Mouse (Mus musculus): Measurements from ENCODE around the gene Bco1. TPM values are rescaled to one million over a fixed set of nuclear protein-coding genes. Genes with fewer than 3 reads are reported as not detected.

Bco1 gene
- polyA plus RNA-seq, 1 experiment: 3.0 TPM

GRCm38 (mm10) chr8:117137357-117137756 lies 41.7 kb downstream of the Bco1 start:
- 56% methylated on average over 11 of the region's 11 CpGs for WGBS
- Histone ChIP-seq H3K4me1 (ENCODE audit: control insufficient read depth, insufficient read depth, low read length) (no peaks in the 10 kb centered on the region), H3K27me3 (replicated peaks; ENCODE audit: control insufficient read depth, insufficient read depth, low read length) (no peaks in the 10 kb centered on the region), H3K27ac (ENCODE audit: insufficient read depth, low read depth, low read length) (no peak overlapping the region), H3K4me3 (ENCODE audit: insufficient read depth, low read depth, low read length) (no peak overlapping the region), H3K36me3 (ENCODE audit: control insufficient read depth, insufficient read depth, low read length) (no peaks in the 10 kb centered on the region)
- DNase-seq: no peak
- TF ChIP-seq CTCF (conservative IDR thresholded peaks at IDR 0.05; ENCODE audit: insufficient read depth, insufficient read length, low read depth, low read length) (no peak), POLR2A (IDR thresholded peaks at IDR 0.05; ENCODE audit: low read depth, low read length) (no peak)

- Histone ChIP-seq H3K4me3 (ENCODE audit: insufficient read depth, low read depth, low read length) (no peak overlapping the region), H3K27ac (ENCODE audit: insufficient read depth, low read depth, low read length) (no peak overlapping the region), H3K4me1 (ENCODE audit: control insufficient read depth, insufficient read depth, low read length) (no peaks in the 10 kb centered on the region), H3K36me3 (ENCODE audit: control insufficient read depth, insufficient read depth, low read length) (no peaks in the 10 kb centered on the region), H3K27me3 (replicated peaks; ENCODE audit: control insufficient read depth, insufficient read depth, low read length) (no peaks in the 10 kb centered on the region)
- WGBS: 93% methylated on average over 6 of the region's 6 CpGs
- no peak for TF ChIP-seq POLR2A (IDR thresholded peaks at IDR 0.05; ENCODE audit: low read depth, low read length)
- peak; percentile 18; the same call in 1 of the 2 replicates for TF ChIP-seq CTCF (conservative IDR thresholded peaks at IDR 0.05; ENCODE audit: insufficient read depth, insufficient read length, low read depth, low read length)
- DNase-seq: no peak
These were observed 52.9 kb downstream of the Bco1 start for GRCm38 (mm10) chr8:117148520-117148919.

- no peak for DNase-seq
- no peaks in the 10 kb centered on the region for H3K27me3 ChIP-seq (replicated peaks; ENCODE audit: control insufficient read depth, insufficient read depth, low read length)
- TF ChIP-seq CTCF (conservative IDR thresholded peaks at IDR 0.05; ENCODE audit: insufficient read depth, insufficient read length, low read depth, low read length) (no peak), POLR2A (IDR thresholded peaks at IDR 0.05; ENCODE audit: low read depth, low read length) (no peak)
- no peak overlapping the region for H3K4me3 ChIP-seq (ENCODE audit: insufficient read depth, low read depth, low read length)
- no peaks in the 10 kb centered on the region for H3K36me3 ChIP-seq (ENCODE audit: control insufficient read depth, insufficient read depth, low read length)
- peaks cover 11% of the 10 kb centered on the region for H3K4me1 ChIP-seq (ENCODE audit: control insufficient read depth, insufficient read depth, low read length)
- no peak overlapping the region for H3K27ac ChIP-seq (ENCODE audit: insufficient read depth, low read depth, low read length)
- WGBS: 86% methylated on average over 4 of the region's 4 CpGs
These were observed 60.5 kb downstream of the Bco1 start for GRCm38 (mm10) chr8:117156149-117156548.

- H3K36me3 ChIP-seq (ENCODE audit: control insufficient read depth, insufficient read depth, low read length): no peaks in the 10 kb centered on the region
- no peak for TF ChIP-seq CTCF (conservative IDR thresholded peaks at IDR 0.05; ENCODE audit: insufficient read depth, insufficient read length, low read depth, low read length)
- TF ChIP-seq POLR2A (IDR thresholded peaks at IDR 0.05; ENCODE audit: low read depth, low read length): no peak
- H3K27ac ChIP-seq (ENCODE audit: insufficient read depth, low read depth, low read length): peak overlapping the region; percentile 36; the same call in 1 of the 2 replicates
- H3K4me3 ChIP-seq (ENCODE audit: insufficient read depth, low read depth, low read length): peak overlapping the region; percentile 75
- peak; percentile 14 for DNase-seq
- no peaks in the 10 kb centered on the region for H3K27me3 ChIP-seq (replicated peaks; ENCODE audit: control insufficient read depth, insufficient read depth, low read length)
- 7% methylated on average over 33 of the region's 33 CpGs for WGBS
- peaks cover 11% of the 10 kb centered on the region for H3K4me1 ChIP-seq (ENCODE audit: control insufficient read depth, insufficient read depth, low read length)
These were observed 61.5 kb downstream of the Bco1 start for GRCm38 (mm10) chr8:117156866-117157768.

GRCm38 (mm10) chr8:117157769-117158091 lies 62.1 kb downstream of the Bco1 start:
- TF ChIP-seq POLR2A (IDR thresholded peaks at IDR 0.05; ENCODE audit: low read depth, low read length) (peak; percentile 61), CTCF (conservative IDR thresholded peaks at IDR 0.05; ENCODE audit: insufficient read depth, insufficient read length, low read depth, low read length) (no peak)
- Histone ChIP-seq H3K27ac (ENCODE audit: insufficient read depth, low read depth, low read length) (peak overlapping the region; percentile 36; the same call in 1 of the 2 replicates), H3K36me3 (ENCODE audit: control insufficient read depth, insufficient read depth, low read length) (no peaks in the 10 kb centered on the region), H3K4me3 (ENCODE audit: insufficient read depth, low read depth, low read length) (peak overlapping the region; percentile 75), H3K4me1 (ENCODE audit: control insufficient read depth, insufficient read depth, low read length) (peaks cover 11% of the 10 kb centered on the region), H3K27me3 (replicated peaks; ENCODE audit: control insufficient read depth, insufficient read depth, low read length) (no peaks in the 10 kb centered on the region)
- peak; percentile 98 for DNase-seq
- WGBS: under 1% methylated on average over 45 of the region's 45 CpGs

- Histone ChIP-seq H3K36me3 (ENCODE audit: control insufficient read depth, insufficient read depth, low read length) (no peaks in the 10 kb centered on the region), H3K27ac (ENCODE audit: insufficient read depth, low read depth, low read length) (peak within 1 kb of the TSS; percentile 56), H3K4me3 (ENCODE audit: insufficient read depth, low read depth, low read length) (peak within 1 kb of the TSS; percentile 75), H3K4me1 (ENCODE audit: control insufficient read depth, insufficient read depth, low read length) (peaks cover 11% of the 10 kb centered on the region), H3K27me3 (replicated peaks; ENCODE audit: control insufficient read depth, insufficient read depth, low read length) (no peaks in the 10 kb centered on the region)
- TF ChIP-seq POLR2A (IDR thresholded peaks at IDR 0.05; ENCODE audit: low read depth, low read length): no peak
- under 1% methylated on average over 65 of the region's 65 CpGs for WGBS
- DNase-seq: peak; percentile 50
These were observed 62.6 kb downstream of the Bco1 start, which contains the start of gene Gan for GRCm38 (mm10) chr8:117158135-117158761. Gene Gan (plus strand): TSS chr8:117158135.

GRCm38 (mm10) chr8:117159031-117159430 lies 63.4 kb downstream of the Bco1 start:
- no peaks in the 10 kb centered on the region for H3K27me3 ChIP-seq (replicated peaks; ENCODE audit: control insufficient read depth, insufficient read depth, low read length)
- H3K4me1 ChIP-seq (ENCODE audit: control insufficient read depth, insufficient read depth, low read length): peaks cover 11% of the 10 kb centered on the region
- no peak overlapping the region for H3K27ac ChIP-seq (ENCODE audit: insufficient read depth, low read depth, low read length)
- TF ChIP-seq CTCF (conservative IDR thresholded peaks at IDR 0.05; ENCODE audit: insufficient read depth, insufficient read length, low read depth, low read length) (no peak), POLR2A (IDR thresholded peaks at IDR 0.05; ENCODE audit: low read depth, low read length) (no peak)
- peak; percentile 70 for DNase-seq
- no peak overlapping the region for H3K4me3 ChIP-seq (ENCODE audit: insufficient read depth, low read depth, low read length)
- WGBS: 41% methylated on average over 5 of the region's 5 CpGs
- no peaks in the 10 kb centered on the region for H3K36me3 ChIP-seq (ENCODE audit: control insufficient read depth, insufficient read depth, low read length)
